Mouse (Mus musculus): ENCODE data around the gene Tada2a. TPM values are rescaled to one million over a fixed set of nuclear protein-coding genes. Genes with fewer than 3 reads are reported as not detected.
A peak's percentile ranks its signal among the peaks of the same experiment; 100 is the strongest.

Tada2a gene
- total RNA-seq, 2 experiments from 2014 or later = 11.6 to 12.2 TPM

- no peak for TF ChIP-seq CTCF (IDR thresholded peaks at IDR 0.05)
- DNase-seq = no peak
- peak within 1 kb of the TSS; percentile 84 for H3K4me3 ChIP-seq
- peak within 1 kb of the TSS; percentile 92 for H3K27ac ChIP-seq
- intact Hi-C loops (cut with DNase I) = loop anchor here (5.0 kb wide), 1 partner anchor 58 kb away; the partner anchor contains the start of genes Acaca and Tada2a
Measured at GRCm38 (mm10) chr11:84069034-84069370, 60.4 kb downstream of the Tada2a start, which contains the start of gene Dusp14. Gene Dusp14 (minus strand): TSS chr11:84069261.

- peak overlapping the region; percentile 84 for H3K4me3 ChIP-seq
- peak; percentile 81 for DNase-seq
- peak overlapping the region; percentile 92 for H3K27ac ChIP-seq
- intact Hi-C loops (cut with DNase I) = loop anchor here (5.0 kb wide), 1 partner anchor 59 kb away; the partner anchor contains the start of genes Acaca and Tada2a
- no peak for TF ChIP-seq CTCF (IDR thresholded peaks at IDR 0.05)
Measured at GRCm38 (mm10) chr11:84068191-84069033, 61.0 kb downstream of the Tada2a start.

GRCm38 (mm10) chr11:84067720-84068190 lies 61.6 kb downstream of the Tada2a start:
- intact Hi-C loops (cut with DNase I) = loop anchor here (5.0 kb wide), 1 partner anchor 60 kb away; the partner anchor contains the start of genes Acaca and Tada2a
- DNase-seq = no peak
- TF ChIP-seq CTCF (IDR thresholded peaks at IDR 0.05) = no peak
- Histone ChIP-seq H3K27ac (peak overlapping the region; percentile 92), H3K4me3 (peak overlapping the region; percentile 84)

DNA sequence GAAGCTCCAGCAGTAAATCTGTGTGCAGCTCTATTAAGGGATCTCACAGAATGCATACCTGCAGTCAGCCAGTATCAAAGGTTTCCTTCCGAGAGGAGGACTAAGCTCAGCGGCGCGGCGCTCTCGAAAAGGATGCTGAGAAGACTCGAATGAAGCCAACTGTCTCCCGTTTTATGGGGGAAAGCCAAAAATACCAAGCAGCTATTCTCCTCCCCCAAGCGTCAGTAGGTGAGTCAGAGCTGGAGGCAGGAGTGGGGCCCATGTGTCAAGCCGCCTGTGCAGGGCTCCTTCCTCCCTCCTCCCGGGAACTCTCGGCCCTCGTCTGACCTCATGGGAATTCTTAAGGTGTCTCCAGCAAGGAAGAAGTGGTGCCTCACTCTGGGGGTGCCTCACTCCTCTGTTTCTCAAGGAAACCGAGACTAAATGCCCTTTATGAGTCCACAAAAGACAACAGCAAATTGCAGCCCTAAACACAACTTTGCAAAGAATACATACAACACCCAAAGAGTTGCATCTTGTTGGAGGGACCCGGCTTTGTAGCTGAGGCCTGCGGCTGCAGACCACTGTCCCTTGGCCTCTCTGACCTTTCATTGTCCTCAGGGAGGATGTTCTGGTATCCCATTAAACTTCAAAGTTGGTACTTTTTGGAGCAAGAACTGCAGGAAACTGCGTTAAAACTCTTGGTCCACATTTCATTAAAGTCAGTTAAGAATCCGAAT lies 62.3 kb downstream of the Tada2a start:
- DNase-seq = peak; percentile 60
- Histone ChIP-seq H3K27ac (peak overlapping the region; percentile 92), H3K4me3 (peak overlapping the region; percentile 84)

GRCm38 (mm10) chr11:84066071-84066481 lies 63.3 kb downstream of the Tada2a start:
- peak; percentile 53 for TF ChIP-seq CTCF (IDR thresholded peaks at IDR 0.05)
- peak overlapping the region; percentile 84 for H3K4me3 ChIP-seq
- intact Hi-C loops (cut with DNase I) = loop anchor here (5.0 kb wide), 1 partner anchor 61 kb away; the partner anchor contains the start of genes Acaca and Tada2a
- peak overlapping the region; percentile 92; the same call in 1 of the 2 replicates for H3K27ac ChIP-seq
- DNase-seq = peak; percentile 29

More for the DNA sequence above, 62.3 kb downstream of the Tada2a start:
- intact Hi-C loops (cut with DNase I) = loop anchor here (5.0 kb wide), 1 partner anchor 60 kb away; the partner anchor contains the start of genes Acaca and Tada2a
- no peak for TF ChIP-seq CTCF (IDR thresholded peaks at IDR 0.05)

GRCm38 (mm10) chr11:84063631-84064209 lies 65.7 kb downstream of the Tada2a start:
- DNase-seq = no peak
- intact Hi-C loops (cut with DNase I) = no loop called here
- TF ChIP-seq CTCF (IDR thresholded peaks at IDR 0.05) = no peak
- H3K27ac ChIP-seq = no peak overlapping the region
- H3K4me3 ChIP-seq = no peak overlapping the region

GRCm38 (mm10) chr11:84062805-84063204 lies 66.6 kb downstream of the Tada2a start:
- no peak overlapping the region for H3K4me3 ChIP-seq
- no peak overlapping the region for H3K27ac ChIP-seq
- intact Hi-C loops (cut with DNase I) = no loop called here
- no peak for TF ChIP-seq CTCF (IDR thresholded peaks at IDR 0.05)
- peak; percentile 32 for DNase-seq

DNA sequence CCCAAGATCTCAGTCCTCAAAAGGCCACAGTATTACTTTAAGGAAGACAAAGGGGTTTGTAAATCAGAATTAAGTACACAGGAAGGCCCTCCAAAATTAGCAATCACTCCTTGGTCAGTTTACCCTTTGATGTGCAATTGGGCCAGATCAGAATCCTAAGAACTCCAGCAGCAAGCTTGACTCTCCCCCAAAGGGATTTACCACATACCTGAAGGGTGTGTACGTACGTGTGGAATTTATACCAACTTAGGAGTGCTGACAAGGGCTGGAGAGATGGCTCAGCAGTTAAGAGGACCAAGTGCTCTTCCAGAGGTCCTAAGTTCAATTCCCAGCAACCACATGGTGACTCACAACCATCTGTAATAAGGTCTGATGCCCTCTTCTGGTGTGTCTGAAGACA lies 67.5 kb downstream of the Tada2a start:
- TF ChIP-seq CTCF (IDR thresholded peaks at IDR 0.05) = no peak
- H3K4me3 ChIP-seq = no peak overlapping the region
- no peak overlapping the region for H3K27ac ChIP-seq
- intact Hi-C loops (cut with DNase I) = no loop called here
- DNase-seq = no peak

GRCm38 (mm10) chr11:84060635-84061034 lies 68.8 kb downstream of the Tada2a start:
- TF ChIP-seq CTCF (IDR thresholded peaks at IDR 0.05) = no peak
- Histone ChIP-seq H3K27ac (no peak overlapping the region), H3K4me3 (no peak overlapping the region)
- DNase-seq = no peak
- intact Hi-C loops (cut with DNase I) = no loop called here

DNA sequence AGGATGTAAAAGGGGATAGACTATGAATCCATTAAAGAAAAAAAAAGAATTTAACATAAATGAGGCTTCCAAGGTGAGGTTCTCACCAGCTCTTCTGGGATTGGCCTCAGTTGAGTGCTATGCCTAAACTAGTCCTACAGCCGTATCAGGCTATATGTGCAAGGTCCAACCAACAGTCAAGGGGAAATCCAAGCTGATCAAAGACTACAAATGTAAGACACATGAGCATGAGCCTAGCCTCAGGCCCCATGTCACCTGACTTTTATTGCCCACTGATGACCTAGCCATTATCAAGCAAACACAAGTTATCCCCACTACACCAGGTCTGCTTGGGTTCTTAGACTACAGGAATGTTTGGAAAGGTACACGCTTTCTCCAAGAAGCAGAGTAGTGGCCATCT lies 69.6 kb downstream of the Tada2a start:
- Histone ChIP-seq H3K4me3 (no peak overlapping the region), H3K27ac (no peak overlapping the region)
- no peak for DNase-seq
- no peak for TF ChIP-seq CTCF (IDR thresholded peaks at IDR 0.05)
- intact Hi-C loops (cut with DNase I) = no loop called here

DNA sequence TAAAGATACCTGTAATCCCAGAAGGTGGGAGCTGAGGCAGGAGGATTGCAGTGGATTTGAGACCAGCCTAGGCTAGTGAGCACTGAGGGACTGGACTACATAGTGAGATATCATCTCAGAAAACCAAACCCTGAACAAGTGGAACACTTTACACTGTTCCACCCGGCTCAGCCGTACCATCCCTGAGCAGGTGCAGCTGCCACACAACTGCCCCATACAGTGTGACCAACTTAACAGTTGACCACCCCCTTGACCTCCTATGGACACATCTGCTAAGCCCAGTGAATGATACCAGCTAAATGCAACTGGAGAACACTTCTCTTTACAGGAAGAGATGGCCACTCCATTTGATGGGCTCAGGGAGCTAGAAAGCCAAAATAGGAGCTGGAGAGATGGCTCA lies 72.0 kb downstream of the Tada2a start:
- no peak for TF ChIP-seq CTCF (IDR thresholded peaks at IDR 0.05)
- Histone ChIP-seq H3K27ac (no peak overlapping the region), H3K4me3 (no peak overlapping the region)
- intact Hi-C loops (cut with DNase I) = no loop called here
- no peak for DNase-seq

GRCm38 (mm10) chr11:84053524-84054163 lies 75.8 kb downstream of the Tada2a start:
- Histone ChIP-seq H3K27ac (peak overlapping the region; percentile 73), H3K4me3 (no peak overlapping the region)
- TF ChIP-seq CTCF (IDR thresholded peaks at IDR 0.05) = no peak
- intact Hi-C loops (cut with DNase I) = no loop called here
- peak; percentile 79 for DNase-seq

Measured in gastrocnemius, adult 2 months (tissue).